Mouse (Mus musculus) left cerebral cortex, postnatal 25 days (tissue): ENCODE measurements at regions not wholly inside any gene's neighbourhood (a gene's known extent, or its start where the extent isn't known, plus 50 kb on each side); places are given as distances from the start of the nearest gene placed in this dataset.
"Not testable (repeated sequence)": the region's sequence is repeated elsewhere in the genome, so short reads cannot be mapped to it uniquely, and the experiment has no call there.

ENCODE experiments used
- DNase-seq, 2 experiments: peaks; one replicate each; pipeline ENCODE4 v3.0.0; 2022; ENCODE audit warnings: low spot score in 2 of 2, mixed read lengths in 1 of 2
- intact Hi-C: fragments of 180-260 bp; cut with DNase I; formaldehyde crosslinking; loops from one replicate; pipeline ENCODE4 v1.15.1; 2025

DNA sequence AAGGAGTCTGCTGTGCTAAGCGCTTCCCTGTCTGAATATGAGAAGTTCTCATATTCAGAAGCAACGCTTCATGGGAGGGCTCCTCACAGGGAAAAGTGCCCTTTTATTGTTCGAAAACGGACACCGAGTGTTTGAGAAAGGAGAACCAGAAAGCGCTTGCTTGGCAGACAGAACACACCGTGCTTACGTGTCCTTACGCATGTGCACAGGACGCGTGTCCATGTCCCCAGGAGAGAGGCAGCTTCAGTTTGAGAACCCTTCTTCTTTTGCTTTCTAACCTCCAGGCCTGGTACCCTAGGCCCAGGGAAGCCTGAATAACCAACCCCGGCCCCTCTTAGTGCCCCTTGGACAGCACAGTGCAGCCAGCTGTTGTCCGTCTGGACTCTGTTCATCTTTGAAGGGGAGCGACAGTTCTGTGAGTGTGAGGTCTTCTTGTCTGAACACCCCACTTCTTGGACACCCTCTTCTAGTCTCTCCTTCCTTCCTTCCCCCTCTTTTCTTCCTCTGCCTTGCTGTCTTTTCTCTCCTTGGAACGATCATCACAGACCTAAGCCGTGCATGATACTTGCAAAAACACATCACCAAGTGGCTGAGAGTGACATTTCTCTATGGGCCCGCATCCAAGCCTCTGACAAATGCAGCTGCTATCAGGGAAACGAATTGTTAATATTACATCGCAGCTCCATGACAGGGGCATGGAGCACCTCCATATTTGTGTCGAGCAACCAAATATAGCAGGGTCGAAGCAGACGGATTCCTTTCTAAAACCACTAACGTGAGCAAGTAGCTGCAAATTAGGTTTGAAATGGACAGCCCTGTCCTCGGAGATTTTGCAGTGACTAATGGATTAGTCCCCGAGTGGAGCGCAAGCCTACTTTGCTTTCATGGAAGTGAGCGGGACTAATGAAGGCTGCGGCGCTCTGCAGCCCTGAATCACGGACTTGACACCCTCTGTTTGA is 149.9 kb upstream of the Sulf2 start:
- intact Hi-C loops: no loop called here
- DNase-seq: no peak

DNA sequence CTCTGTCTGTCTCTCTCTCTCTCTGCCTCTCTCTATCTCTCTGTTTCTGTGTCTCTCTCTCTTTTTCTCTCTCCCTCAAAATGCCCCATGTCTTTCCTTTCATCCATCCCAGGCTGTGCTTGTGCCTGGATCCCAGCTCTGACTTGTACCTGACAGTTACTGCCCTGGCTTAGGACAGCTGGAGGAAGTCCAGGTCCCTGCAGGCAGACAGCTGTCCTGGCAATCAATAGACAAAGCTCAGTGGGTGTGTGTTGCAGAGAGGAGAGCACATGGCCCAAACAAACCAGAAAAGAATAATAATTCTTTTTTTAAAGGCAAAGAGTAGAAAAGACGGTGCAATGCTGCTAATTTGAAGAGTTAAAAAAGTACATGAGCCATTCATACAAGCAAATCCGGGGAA is 148.4 kb upstream of the Sulf2 start:
- intact Hi-C loops: no loop called here
- DNase-seq: no peak

DNA sequence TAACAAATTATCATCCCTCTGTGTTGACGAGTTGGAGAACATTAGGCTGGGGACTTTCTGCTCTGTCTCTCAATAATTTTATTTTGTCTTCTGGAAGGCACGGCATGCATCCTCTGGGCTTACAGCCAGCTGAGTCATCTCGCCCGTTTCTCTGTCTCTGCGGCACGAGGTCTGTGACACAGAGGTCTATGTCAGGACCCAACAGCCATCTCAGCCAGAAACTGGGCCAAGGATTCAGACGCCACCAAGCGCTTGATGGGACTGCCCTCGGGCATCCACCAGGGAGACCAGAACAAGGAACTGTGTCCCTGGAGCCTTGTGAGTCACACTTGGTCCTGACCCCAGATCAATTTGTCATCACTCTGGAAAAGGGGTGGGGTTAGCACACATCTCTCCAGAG is 145.7 kb upstream of the Sulf2 start:
- DNase-seq: peak; percentile 18 to 40
- intact Hi-C loops: no loop called here

DNA sequence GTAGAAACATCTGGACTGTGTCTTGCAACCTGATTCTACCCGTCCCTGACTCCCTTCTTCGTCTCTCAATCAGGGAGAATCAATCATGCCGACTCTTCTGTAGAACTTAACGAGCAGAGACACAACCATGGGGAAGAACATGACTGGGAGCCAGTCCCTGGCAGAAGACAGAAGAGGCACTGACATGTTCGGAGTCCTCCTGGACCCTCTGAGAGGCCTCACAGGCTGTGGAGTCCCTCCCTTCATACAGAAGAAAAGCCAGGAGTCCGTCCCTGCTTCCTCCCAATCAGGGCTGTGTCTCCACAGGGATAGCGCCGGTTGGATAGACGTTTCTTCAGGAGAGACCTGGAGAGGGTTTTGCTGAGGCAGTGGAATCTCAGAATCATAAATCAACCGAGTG is 139.2 kb upstream of the Sulf2 start:
- DNase-seq: no peak
- intact Hi-C loops: no loop called here

DNA sequence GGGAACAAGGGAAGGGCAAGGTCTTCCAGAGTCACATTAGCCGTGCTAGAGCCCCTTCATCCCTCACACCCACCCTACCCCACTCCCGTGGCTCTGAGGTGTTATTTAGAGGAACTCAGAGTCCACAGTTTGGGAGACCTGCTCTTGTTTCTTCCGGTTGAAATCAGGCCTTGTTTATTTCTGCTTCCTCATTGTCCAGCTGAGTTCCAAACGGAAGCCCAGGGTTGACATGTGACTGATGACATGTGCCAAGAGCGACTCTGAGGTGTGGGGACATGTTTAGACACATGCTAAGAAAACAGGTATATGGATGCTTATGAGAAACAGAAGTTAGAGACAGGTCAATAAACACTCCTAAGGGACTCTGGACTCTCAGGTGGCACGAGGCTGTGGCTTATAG is 137.5 kb upstream of the Sulf2 start:
- intact Hi-C loops: no loop called here
- no peak for DNase-seq

DNA sequence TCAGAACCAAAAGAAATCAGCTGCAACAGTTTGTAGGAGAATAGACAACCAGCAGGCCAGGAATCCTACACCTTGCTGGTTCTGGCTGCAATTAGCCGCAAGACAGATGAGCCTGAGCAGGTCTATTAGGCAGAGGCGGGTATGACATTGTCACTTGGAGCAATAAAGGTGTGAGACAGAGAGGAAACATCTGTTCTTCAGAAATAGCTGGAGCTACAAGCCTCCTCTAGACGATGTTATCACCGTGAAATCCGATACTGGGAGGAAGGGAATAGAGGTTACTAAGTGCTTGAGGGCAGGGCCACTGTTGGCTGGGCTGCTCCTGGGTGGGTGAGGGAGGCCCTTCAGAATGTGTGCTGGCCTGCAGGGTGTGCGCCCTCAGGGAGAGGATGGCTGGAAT is 135.8 kb upstream of the Sulf2 start:
- no peak for DNase-seq
- intact Hi-C loops: no loop called here

DNA sequence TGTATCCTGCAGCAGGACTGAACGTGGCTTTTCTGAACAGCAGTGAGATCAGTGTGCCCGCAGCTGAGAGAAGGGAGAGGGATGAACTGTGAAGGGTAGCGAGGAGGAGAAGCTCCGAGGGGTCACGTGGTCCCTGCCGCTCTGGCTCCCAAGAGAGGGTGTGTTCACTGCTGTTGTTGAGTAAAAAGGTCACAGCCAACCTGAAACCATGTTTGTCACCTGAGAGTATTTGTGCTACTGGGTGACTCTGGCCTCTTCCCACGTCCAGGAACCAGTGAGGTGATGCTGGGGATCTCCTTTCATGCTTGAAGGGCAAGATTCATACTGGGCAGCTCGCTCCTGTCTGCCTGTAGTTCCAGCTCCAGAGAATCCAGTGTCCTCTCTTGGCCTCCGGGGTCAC is 135.4 kb upstream of the Sulf2 start:
- no peak for DNase-seq
- intact Hi-C loops: no loop called here

DNA sequence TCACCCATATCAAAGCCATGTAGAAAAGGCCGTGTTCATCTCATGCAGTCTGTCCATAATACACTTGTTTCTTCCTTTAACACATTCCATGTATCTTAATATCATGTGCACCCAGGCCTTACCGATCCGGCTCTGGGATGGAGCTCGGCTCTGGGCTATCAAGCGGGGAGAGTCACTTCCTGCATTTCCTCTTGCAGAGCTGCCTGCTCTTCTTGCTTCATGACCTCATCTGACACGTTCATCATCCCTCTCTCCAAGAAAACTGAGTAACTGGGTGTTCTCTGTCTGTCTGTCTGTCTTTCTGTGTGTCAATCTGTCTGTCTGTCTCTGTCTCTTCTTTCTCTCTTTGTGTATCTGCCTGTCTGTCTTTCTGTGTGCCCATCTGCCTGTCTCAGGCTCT is 133.7 kb upstream of the Sulf2 start:
- no peak for DNase-seq
- intact Hi-C loops: no loop called here

DNA sequence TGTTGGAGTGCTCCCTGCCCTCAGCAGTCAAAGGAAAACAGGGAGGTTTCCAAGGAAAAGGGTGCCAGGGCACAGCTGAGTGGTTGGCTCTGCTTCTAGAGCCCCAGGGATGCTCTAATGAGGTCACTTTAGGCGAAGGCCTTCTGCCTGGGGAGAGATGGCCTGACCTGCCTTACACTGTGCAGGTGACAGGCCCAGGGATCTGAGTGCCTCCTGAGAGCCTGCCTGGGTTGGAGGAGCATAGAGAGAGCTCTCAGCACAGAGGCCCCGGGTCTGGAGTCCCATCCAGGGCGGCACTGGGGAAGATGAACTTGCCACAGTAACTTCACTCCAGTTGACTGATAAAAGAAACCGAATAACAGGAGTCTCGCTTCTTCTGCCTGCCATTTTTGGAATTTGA is 125.7 kb upstream of the Sulf2 start:
- intact Hi-C loops, DNase-seq: not testable (repeated sequence)

DNA sequence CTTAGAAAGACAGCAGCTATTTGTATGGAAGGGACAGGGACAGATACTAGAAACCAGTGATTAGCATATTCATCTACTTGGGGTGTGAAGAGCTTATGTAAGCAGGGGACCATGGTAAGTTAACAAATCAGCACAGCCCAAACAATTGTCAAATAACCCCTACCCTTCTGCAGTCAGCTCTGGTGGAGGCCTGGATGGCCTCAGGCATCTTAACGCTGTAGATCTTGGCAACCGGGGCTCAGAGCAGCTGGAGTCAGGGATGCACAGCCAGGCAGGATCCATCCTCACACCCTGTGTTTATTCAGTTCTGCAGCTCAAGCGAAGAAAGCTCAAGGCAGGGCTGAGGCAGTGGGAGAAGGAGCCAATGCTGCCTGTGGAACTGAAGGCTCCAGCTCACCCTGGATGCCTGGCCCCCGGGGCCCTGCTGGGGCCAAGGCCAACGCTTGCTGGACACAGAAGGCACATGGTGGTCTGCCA is 125.2 kb upstream of the Sulf2 start:
- intact Hi-C loops: no loop called here
- DNase-seq: peak in 1 of 2 experiments; percentile 21

DNA sequence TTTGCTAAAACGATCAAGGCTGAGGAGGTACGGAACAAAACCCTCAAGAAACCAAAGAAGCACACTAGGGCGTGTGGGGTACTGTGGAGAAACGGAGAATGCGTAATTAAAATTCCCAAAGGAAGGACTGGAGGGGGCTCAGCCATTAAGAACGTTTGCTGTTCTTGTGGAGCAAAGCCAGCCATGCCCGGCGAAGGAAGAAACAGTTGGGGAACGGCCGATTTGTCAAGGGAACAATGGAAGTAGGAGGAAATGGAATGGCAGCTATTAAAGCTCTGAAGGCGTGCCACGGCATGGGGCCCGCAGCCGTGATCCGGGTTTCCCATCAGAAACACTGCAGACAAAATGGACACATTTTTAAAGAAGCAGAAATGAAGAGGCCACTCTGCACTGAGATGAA is 124.2 kb upstream of the Sulf2 start:
- intact Hi-C loops: no loop called here
- no peak for DNase-seq

DNA sequence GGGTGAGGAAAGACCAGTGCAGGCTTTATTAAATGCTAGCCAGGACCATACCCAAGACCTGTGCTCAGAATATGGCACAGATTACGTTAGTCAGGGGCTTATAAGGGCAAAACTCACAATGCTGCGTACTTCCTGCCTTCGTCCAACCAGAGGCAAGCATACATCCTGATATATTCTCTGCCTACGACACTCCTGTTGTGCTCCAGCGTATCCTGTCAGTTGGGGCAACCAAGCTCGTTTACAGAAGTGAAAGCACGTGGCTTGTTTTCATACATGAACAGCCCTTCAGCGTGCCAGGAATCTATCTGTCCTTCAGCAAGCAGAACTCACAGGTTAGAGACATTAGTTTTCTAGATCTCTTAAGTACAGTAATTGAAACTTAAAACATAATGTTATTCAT is 119.9 kb upstream of the Sulf2 start:
- no peak for DNase-seq
- intact Hi-C loops: no loop called here

DNA sequence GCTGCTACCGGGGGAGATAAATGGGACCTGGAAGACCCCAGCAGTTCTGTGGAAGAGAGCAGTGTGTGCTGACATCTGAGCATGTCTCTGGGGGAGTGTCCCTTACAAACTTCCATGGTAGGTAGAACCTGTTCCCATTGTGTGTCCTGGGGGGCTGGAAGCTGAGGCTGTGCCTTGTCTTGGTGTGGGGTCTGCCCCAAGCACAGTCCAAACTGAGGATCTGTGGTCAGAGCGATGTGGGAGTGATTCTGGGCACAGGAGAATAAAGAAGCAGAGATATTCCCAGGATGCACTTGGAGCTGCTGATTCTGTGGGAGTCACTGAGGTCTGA is 118.5 kb upstream of the Sulf2 start:
- DNase-seq: no peak
- intact Hi-C loops: loop anchor here (5.0 kb wide), 1 partner anchor 143 kb away; no protein-coding TSS in a partner anchor

DNA sequence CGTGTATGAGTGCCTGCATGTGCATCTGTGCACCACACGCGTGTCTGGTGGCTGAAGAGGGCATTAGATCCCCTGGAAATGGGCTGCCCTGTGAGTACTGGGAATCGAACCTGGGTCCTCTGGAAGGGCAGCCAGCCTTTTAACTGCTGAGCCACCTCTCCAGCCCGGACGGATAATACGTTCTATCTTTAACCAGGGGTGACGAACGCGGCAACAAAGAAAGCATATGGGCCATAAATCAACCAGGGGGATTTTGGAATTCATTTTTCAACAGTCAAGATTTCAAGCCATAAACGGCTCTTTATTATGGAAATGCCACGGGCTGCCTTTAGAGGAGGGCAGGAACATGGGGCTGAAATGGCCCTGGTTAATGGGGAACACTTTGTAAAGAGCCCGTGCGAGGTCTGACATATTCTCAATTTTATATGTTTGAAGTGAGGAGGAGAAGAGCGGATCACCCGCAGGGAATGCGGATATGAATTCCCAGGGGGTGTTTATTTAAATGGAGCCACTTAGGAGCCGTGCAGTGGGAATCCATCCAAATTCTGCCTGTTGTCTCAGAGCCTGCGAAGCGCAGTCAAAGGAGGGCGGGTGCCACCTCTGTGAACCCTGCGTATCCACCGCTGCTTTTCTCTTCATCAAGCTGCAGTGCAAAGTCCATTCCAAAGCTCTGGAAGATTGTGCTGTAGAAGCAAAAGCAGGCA is 118.0 kb upstream of the Sulf2 start:
- DNase-seq: peak in 1 of 2 experiments; percentile 14
- intact Hi-C loops: loop anchor here (5.0 kb wide), 1 partner anchor 144 kb away; no protein-coding TSS in a partner anchor

DNA sequence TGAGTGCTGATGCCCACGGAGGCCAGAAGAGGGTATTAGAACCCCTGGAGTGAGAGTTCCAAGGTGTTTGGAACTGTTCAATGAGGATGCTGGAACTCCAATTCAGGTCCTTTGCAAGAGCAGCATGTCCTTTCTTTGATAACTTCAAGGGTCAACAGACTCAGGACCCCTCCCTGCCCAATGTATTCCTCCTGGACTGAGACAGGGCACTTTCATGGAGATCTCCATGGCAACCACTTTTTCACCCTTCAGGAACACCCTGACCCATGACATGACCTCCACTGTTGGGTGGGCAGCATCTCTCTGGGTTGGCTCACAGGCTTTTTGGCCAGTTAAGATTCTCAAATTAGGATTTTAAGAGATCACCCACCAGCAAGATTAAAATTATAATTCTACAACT is 117.4 kb upstream of the Sulf2 start:
- no peak for DNase-seq
- intact Hi-C loops: loop anchor here (5.0 kb wide), 1 partner anchor 144 kb away; no protein-coding TSS in a partner anchor

DNA sequence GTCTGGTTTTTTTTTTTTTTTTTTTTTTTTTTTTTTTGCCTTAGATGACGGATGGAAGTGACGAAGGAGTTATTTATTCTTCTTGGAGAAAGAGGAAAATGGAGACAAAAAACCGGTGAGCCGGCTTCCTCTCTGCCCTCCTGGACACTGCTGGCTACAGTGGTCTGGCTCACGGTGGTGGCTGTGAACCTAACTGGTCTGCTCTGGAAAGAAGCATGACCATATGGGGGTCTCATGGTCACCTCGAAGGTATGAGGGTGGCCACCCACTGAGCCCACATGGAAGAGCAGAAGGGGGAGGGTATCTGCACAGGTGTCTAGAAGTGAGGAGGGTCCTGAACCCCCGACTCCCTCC is 116.7 kb upstream of the Sulf2 start:
- no peak for DNase-seq
- intact Hi-C loops: loop anchor here (5.0 kb wide), 1 partner anchor 145 kb away; no protein-coding TSS in a partner anchor

DNA sequence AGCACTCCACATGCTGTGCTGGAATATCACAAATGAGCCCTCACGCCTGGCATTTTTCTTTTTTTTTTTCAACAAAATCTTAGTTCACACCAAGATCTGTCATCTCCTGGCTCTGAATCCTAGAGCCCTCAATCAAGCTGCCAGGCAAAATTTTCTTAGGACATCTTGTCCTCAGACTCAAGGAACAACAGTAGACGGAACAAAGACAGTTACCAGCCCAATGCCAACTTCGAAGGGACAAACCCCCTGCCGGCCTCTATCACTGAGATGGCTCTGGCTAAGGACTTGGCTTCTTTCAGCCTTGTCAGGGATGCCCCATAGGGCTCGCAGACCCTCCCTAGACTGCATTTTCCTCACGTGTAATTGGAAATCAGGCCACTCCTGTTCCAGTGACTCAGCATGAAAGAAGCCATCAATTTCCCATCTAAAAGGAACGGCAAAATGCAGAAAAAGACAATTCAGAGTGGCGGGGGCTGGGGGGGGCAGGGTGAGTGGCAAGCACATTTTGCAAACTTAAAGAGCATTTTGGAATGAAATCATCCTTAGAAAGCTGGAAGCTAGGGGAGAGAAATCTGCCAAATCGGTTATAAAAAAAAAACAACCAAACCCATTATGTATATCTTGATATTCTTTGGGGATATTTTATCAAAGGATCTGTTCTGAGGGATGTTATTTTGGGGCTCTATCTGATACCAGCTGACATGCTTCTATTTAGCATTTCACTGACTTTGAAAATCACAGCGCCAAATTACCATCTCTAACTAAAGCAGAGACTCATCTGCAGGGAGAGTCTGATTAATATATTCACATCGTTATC is 116.1 kb upstream of the Sulf2 start:
- peak in 1 of 2 experiments; percentile 70 for DNase-seq
- intact Hi-C loops: loop anchor here (5.0 kb wide), 1 partner anchor 146 kb away; no protein-coding TSS in a partner anchor

DNA sequence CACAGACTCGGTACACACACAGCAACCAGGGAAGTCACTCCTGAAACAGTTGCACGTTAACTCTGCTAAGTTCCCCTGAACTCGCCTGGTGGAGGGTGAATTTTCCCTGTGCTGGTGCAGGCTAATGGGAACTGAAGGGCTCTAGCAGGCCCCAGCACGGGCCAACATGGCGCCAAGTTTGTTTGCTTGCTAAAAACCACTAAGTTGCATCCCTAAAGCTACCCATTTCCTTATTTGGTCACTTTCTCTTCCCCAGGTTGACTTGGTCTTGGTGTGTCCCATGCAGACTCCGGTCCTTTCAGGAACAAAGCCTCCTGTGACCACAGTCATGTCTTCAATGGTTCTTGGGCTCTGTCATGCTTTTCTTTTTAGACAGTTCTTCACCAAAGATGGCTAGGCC is 114.5 kb upstream of the Sulf2 start:
- DNase-seq: no peak
- intact Hi-C loops: loop anchor here (5.0 kb wide), 1 partner anchor 147 kb away; no protein-coding TSS in a partner anchor

DNA sequence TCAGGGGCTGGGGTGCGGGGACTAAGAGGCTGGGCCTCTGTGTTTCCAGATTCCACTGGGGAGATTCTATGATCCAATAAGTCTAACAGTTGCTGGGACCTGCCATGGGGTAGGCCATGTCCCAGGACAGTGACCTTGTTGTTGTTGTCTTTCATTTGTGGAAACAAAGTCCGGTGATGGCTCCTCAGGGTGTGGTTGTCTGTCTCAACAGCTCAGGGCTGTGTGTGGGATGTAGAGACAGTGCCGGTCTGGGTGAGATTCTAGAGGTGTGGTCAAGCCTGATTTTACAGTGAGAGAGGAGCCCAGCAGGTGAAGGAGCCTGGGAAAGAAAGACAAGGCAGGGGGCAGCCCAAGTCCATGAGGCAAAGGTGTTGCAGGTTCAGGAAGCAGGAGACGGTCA is 111.5 kb upstream of the Sulf2 start:
- DNase-seq: no peak
- intact Hi-C loops: no loop called here

DNA sequence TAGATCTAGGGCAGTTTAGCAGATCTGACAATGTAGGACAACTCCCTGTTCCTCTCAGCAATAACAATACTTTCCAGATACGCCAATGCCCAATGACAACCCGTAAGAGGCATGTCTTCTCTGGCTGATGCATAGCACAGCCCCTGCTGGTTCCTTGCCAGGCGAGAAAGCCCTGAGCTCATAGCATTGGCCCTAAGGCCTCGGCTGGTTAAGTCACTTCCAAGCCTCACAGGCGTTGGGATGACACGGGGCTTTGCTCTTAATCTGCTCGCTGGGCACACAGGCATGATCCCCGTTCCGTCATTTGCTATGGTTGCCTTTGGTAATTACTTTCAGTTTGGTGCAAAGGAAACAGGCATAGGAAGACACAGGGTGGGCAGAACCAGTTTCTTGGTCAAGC is 111.0 kb upstream of the Sulf2 start:
- DNase-seq: no peak
- intact Hi-C loops: no loop called here
